Mouse (Mus musculus) heart, embryonic 15.5 days (tissue): ENCODE data around the gene Olfr1469. TPM values are rescaled to one million over a fixed set of nuclear protein-coding genes. Genes with fewer than 3 reads are reported as not detected.
"Not testable (repeated sequence)": the region's sequence is repeated elsewhere in the genome, so short reads cannot be mapped to it uniquely, and the experiment has no call there.

Experiments
- ATAC-seq: fragments of 200-750 bp; cut with Nextera tagmentation; replicated peaks from 2 replicates; pipeline ENCODE4 v1.8.0; 2017; ENCODE audit warnings: low read depth, moderate TSS enrichment; ENCODE audit not compliant: insufficient number of reproducible peaks, insufficient read depth, low FRiP score
- H3K27ac ChIP-seq: fragments of 300-500 bp; sonication (generic); 2 replicates; pipeline ENCODE4 v1.5.1; 2015; ENCODE audit warnings: mild to moderate bottlenecking, inconsistent platforms
- H3K27me3 ChIP-seq: fragments of 300-500 bp; sonication (generic); 2 replicates; pipeline ENCODE4 v1.6.1; 2015; ENCODE audit warnings: inconsistent platforms
- H3K36me3 ChIP-seq: fragments of 300-500 bp; sonication (generic); 2 replicates; pipeline ENCODE4 v1.6.1; 2015; ENCODE audit warnings: mild to moderate bottlenecking, inconsistent platforms
- H3K4me1 ChIP-seq: fragments of 300-500 bp; sonication (generic); replicated peaks from 2 replicates; pipeline ENCODE4 v1.6.1; 2015; ENCODE audit warnings: inconsistent platforms
- H3K4me2 ChIP-seq: fragments of 300-500 bp; sonication (generic); 2 replicates; pipeline ENCODE4 v1.6.1; 2015; ENCODE audit warnings: inconsistent platforms, mild to moderate bottlenecking, moderate library complexity
- H3K4me3 ChIP-seq: fragments of 300-500 bp; sonication (generic); 2 replicates; pipeline ENCODE4 v1.5.1; 2015; ENCODE audit warnings: mild to moderate bottlenecking, inconsistent platforms
- H3K9ac ChIP-seq: fragments of 300-500 bp; sonication (generic); 2 replicates; pipeline ENCODE4 v1.6.1; 2015; ENCODE audit warnings: mild to moderate bottlenecking, inconsistent platforms
- H3K9me3 ChIP-seq: fragments of 300-500 bp; sonication (generic); replicated peaks from 2 replicates; pipeline ENCODE4 v1.6.1; 2016; ENCODE audit warnings: inconsistent platforms
- WGBS: fragments of 180-500 bp; shearing (Covaris S2); methylation state at CpG from one replicate; pipeline ENCODE4 v1.1.7; 2015; ENCODE audit warnings: mixed read lengths; 5-methylcytosine and 5-hydroxymethylcytosine counted together
- polyA plus RNA-seq: library from polyadenylated mRNA; unstranded; fragments of >200 nt; fragmentation: Nextera tagmentation; extraction: Ambion mirVana; gene quantifications from 2 replicates; pipeline ENCODE4 v1.2.1, GENCODE M21; 2015

Gene Olfr1469
- not detected in 2 replicates for polyA plus RNA-seq

DNA sequence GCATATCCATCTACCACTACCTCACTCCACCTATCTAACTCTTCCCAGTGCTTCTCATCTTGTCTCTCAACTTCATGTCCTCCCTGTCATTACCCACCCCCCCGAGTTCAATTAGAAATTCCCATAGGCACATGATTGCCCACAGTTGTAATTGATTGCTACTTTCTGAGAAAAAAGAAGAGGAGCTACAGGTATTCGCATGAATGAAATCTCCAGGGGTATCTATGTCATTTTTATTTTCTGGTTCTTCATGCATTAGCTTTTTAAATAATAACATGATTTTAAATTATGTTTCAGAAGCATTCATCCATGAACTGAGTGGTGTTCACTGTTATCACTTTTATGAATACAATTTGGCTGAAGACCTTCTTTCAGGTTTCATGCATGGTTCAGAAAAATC is at the start of gene Olfr1469:
TSS of gene Olfr1469 (plus strand) at position 301 of the 400 bp plus-strand sequence.
- no peak for ATAC-seq
- H3K4me2 ChIP-seq: no peak within 1 kb of the TSS
- H3K4me3 ChIP-seq: no peak within 1 kb of the TSS
- H3K27me3 ChIP-seq: no peaks in the 10 kb centered on the region
- H3K4me1 ChIP-seq: no peaks in the 10 kb centered on the region
- H3K9ac ChIP-seq: no peak within 1 kb of the TSS
- WGBS: 62% methylated on average over 2 of the region's 2 CpGs
- no peak within 1 kb of the TSS for H3K27ac ChIP-seq
- no peaks in the 10 kb centered on the region for H3K9me3 ChIP-seq
- H3K36me3 ChIP-seq: no peaks in the 10 kb centered on the region

DNA sequence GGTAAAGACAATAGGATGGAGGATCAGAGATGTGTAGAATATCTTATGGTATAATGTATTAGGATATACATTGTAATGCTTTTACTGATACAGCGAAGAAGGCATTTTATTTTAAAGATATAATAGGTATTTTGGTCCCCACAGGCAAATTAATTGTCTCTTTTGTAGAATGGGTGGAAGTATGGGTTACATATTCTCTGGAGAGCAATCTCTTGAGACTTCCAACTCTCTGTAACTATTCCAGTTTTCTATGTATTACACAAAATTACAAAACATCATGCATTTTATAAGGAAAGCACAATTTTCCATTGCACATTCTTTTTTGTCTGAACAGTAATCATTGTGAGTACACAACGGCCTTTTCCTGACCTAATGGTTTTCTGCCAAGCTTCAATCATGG is 45.7 kb upstream of the Olfr1469 start, which contains the start of gene Olfr1467:
TSS of gene Olfr1467 (plus strand) at position 301 of the 400 bp plus-strand sequence.
- no peak within 1 kb of the TSS for H3K27ac ChIP-seq
- H3K9ac ChIP-seq: no peak within 1 kb of the TSS
- no peaks in the 10 kb centered on the region; the same call in 1 of the 2 replicates for H3K9me3 ChIP-seq
- WGBS: 55% methylated on average over 2 of the region's 2 CpGs
- H3K27me3 ChIP-seq: no peaks in the 10 kb centered on the region
- no peak within 1 kb of the TSS for H3K4me3 ChIP-seq
- no peaks in the 10 kb centered on the region for H3K36me3 ChIP-seq
- no peak within 1 kb of the TSS for H3K4me2 ChIP-seq
- no peak for ATAC-seq
- no peaks in the 10 kb centered on the region for H3K4me1 ChIP-seq

DNA sequence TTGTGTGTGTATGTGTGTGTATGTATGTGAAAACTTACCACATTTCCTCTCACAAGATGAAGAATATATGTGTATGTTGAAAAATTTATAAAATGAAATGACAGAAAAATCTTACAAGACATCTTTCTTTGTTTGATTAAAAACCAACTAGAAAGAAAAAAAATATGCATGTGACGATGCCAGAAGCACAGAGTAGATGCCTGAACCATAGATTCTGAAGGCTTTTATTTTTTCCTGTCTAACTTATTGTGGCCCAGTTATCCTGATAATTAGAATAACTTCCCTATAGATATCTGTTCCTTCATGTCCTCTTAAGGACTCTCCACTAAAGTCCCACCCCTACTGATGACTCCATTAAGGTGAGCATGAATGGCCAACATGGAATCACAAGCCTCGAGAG is 35.5 kb downstream of the Olfr1469 start, which contains the start of gene Olfr1471:
TSS of gene Olfr1471 (plus strand) at position 301 of the 400 bp plus-strand sequence.
- not testable (repeated sequence) for H3K27me3 ChIP-seq, H3K4me3 ChIP-seq, ATAC-seq, H3K9me3 ChIP-seq, H3K36me3 ChIP-seq, H3K4me1 ChIP-seq, H3K9ac ChIP-seq, H3K27ac ChIP-seq, H3K4me2 ChIP-seq
- WGBS: 69% methylated on average over 2 of the region's 2 CpGs

DNA sequence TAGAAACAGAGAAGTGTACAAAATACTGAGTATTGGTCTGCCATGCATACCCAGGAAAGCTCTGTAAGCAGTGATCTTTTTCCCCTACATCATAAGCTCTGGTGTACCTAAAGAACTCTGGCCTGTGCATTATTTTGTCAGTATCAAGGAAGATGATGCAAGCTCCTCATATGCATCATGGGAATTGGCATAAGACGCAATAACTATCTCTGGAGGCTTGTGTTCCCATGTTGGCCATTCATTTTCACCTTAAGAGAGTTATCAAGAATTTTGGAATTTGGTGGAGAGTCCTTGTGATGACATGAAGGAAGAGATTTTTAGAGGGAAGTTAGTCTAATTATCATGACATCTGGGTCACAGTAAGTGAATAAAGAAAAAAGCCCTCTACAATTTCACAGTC is 48.3 kb downstream of the Olfr1469 start, which contains the start of gene Olfr1472:
TSS of gene Olfr1472 (minus strand) at position 101 of the 400 bp plus-strand sequence.
- Histone ChIP-seq H3K9ac (no peak within 1 kb of the TSS), H3K27ac (no peak within 1 kb of the TSS), H3K36me3 (no peaks in the 10 kb centered on the region), H3K4me1 (no peaks in the 10 kb centered on the region), H3K4me3 (no peak within 1 kb of the TSS), H3K4me2 (no peak within 1 kb of the TSS), H3K9me3 (0 out of 2 replicates have a peak, but pooled peaks cover 4% of the 10 kb centered on the region), H3K27me3 (no peaks in the 10 kb centered on the region)
- no peak for ATAC-seq
- WGBS: 70% methylated on average over 1 of the region's 1 CpGs

Other genes with a start within 250 kb of the Olfr1469 start
- not detected in 2 replicates for gene Olfr1461, start 244.8 kb upstream of the Olfr1469 start, polyA plus RNA-seq
- gene Olfr1462, start 222.1 kb upstream of the Olfr1469 start, polyA plus RNA-seq: not detected in 2 replicates
- gene Olfr1463, start 176.5 kb upstream of the Olfr1469 start, polyA plus RNA-seq: not detected in 2 replicates
- gene Olfr1465, start 92.3 kb upstream of the Olfr1469 start, polyA plus RNA-seq: not detected in 2 replicates
- not detected in 2 replicates for gene Olfr1466, start 69.0 kb upstream of the Olfr1469 start, polyA plus RNA-seq
- not detected in 2 replicates for gene Olfr1467, start 45.6 kb upstream of the Olfr1469 start, polyA plus RNA-seq
- not detected in 2 replicates for gene Olfr1471, start 35.6 kb downstream of the Olfr1469 start, polyA plus RNA-seq
- not detected in 2 replicates for gene Olfr1472, start 48.2 kb downstream of the Olfr1469 start, polyA plus RNA-seq
- not detected in 2 replicates for gene Olfr1474, start 61.7 kb downstream of the Olfr1469 start, polyA plus RNA-seq
- not detected in 2 replicates for gene Olfr1475, start 72.3 kb downstream of the Olfr1469 start, polyA plus RNA-seq
- not detected in 2 replicates for gene Olfr1477, start 92.7 kb downstream of the Olfr1469 start, polyA plus RNA-seq
- not detected in 2 replicates for gene Olfr1480, start 120.1 kb downstream of the Olfr1469 start, polyA plus RNA-seq
- not detected in 2 replicates for gene Olfr1484, start 175.7 kb downstream of the Olfr1469 start, polyA plus RNA-seq
- not detected in 2 replicates for gene Olfr1487, start 209.5 kb downstream of the Olfr1469 start, polyA plus RNA-seq
- not detected in 2 replicates for gene Olfr1489, start 223.8 kb downstream of the Olfr1469 start, polyA plus RNA-seq
- gene Olfr1490, start 243.2 kb downstream of the Olfr1469 start, polyA plus RNA-seq: not detected in 2 replicates